Mouse (Mus musculus): ENCODE results near the gene Nmu.

DNA sequence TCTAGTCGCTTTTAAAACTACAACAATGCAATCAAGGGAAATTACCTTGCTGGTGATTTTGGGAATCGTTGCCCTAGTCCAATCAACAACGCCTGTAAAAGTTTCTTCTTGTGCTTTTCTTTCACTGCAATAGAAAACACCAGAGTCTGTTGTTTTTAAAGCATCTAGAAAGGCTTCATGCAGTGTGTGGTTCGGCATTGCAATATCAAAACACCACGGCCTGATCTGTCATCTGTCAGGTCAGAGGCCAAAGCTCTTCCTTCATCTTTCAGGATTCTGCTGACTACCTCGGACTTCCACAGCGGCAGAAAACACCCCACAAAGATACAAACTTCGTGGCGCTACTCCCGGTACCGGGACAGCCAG is 60.2 kb downstream of the Nmu start:
- no peak for TF ChIP-seq CHD1 (IDR thresholded peaks at IDR 0.05; ENCODE audit: low read depth, low read length)
- no peak for TF ChIP-seq CTCF (conservative IDR thresholded peaks at IDR 0.05 in 1 of 2, IDR thresholded peaks at IDR 0.05 in 1 of 2; ENCODE audit: low read depth in 2 of 2, low read length in 2 of 2)
- TF ChIP-seq NRF1 (IDR thresholded peaks at IDR 0.05; ENCODE audit: low read depth, low read length), result no peak
- TF ChIP-seq GABPA (IDR thresholded peaks at IDR 0.05; ENCODE audit: insufficient replicate concordance, low read depth, low read length), result no peak
- no peak for TF ChIP-seq POLR2A (IDR thresholded peaks at IDR 0.05; ENCODE audit: low read depth, low read length)
- TF ChIP-seq TCF12 (IDR thresholded peaks at IDR 0.05; ENCODE audit: low read depth, low read length), result no peak
- no peak for TF ChIP-seq ELF1 (IDR thresholded peaks at IDR 0.05; ENCODE audit: low read depth, low read length)
- no peak for TF ChIP-seq USF1 (IDR thresholded peaks at IDR 0.05; ENCODE audit: low read depth, low read length)

Data from CH12.LX (cell line).